Mouse (Mus musculus): ENCODE measurements around the gene Rock2. TPM values are rescaled to one million over a fixed set of nuclear protein-coding genes. Genes with fewer than 3 reads are reported as not detected.
A peak's percentile ranks its signal among the peaks of the same experiment; 100 is the strongest.

The Rock2 gene
- total RNA-seq, 2 experiments from 2014 or later: 73.9 to 79.7 TPM

DNA sequence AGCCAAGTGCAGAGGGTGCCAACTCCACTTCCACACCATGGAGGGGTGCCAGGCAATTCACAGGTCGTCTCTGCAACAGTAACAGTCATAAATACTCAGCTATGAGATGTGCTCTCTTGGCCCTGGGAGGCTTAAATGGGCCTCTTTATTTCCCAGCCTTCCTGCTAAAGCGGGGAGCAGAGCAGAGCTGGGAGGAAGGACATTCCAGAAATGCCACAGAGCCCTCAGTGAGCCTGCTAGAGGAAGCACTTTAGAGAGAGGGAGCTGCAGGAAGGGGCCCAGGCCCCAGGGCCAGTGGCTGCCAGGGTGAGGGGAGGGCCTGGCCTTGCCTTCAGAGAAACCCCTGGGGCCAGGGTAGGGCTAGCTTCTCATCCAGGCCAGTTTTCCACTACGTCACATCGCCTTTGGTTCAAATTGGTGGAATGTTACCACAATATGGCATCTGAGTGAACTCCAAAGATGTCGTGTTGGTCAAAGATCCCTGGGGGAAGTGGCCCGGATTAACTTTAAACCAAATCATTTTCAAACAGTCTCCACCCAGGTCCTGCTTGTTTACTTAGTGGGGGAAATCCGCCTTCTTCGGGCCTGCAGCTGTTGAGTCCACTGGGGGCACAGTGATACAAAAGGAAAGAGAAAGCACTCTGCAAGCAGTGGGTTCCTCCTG lies 24.2 kb upstream of the Rock2 start:
- peak in 1 of 2 experiments; percentile 44 for DNase-seq (ENCODE audit: low spot score in 2 of 2)

DNA sequence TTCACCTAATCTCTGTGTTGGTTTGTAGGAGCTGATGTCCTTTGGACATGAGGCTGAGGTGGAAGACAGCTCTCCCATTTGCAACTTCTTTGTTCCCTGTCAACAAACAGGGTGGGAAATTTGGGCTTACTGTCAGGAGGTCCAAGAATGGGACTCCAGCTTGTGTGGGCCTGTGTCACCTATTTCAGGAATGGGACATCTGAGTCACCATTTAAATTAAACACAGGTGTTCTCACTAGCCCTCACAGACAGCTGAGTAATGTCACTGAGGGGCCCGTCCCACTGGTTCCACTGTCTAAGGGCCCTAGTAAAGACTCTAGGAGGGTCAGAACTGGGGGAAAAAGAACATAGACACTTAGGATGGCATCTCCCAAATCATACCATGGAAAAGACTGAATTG lies 22.7 kb upstream of the Rock2 start:
- no peak for DNase-seq (ENCODE audit: low spot score in 2 of 2)

DNA sequence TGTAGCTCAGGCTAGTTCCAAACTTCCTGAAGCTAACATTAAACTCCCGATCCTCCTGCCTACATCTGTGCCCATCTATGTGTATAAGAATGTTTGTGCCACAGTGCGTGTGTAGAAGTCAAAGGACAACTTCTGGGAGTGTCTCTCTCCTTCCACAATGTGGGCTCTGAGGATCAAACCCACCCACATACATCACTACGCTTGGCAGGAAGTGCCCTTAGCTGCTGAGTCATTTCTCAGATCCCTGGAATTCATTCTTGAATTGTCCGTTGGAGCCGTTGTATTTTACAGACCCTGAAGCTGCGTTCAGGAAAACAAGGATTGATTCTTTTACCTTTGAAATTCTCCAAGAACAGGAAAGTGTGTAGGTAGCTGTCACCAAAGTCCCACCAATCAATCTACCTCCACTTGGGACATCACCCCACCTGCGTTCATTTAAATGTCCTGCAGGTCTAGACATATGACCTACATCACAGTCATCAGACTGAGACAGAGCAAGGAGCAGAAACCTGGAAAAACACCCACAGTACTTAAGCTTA lies 21.7 kb upstream of the Rock2 start:
- no peak for DNase-seq (ENCODE audit: low spot score in 2 of 2)

DNA sequence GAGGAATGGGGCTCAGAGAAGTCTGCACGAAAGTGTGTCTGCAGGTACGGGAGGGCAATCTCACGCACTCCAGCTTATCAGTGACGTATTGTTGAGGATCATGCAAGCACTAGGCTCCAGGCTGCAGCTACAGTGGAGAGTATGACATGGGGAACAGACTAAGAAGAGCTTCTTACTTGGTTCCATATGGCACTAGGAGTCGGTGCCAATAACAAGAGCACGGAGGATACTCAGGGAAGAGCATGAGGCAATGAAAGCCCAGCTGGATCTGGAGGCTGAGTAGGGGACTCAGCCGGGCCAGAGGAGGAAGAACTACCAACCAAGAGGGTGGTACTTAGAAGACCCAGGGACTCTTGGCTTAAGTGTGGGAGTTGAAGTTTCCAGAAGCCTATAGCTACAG lies 21.1 kb upstream of the Rock2 start:
- no peak for DNase-seq (ENCODE audit: low spot score in 2 of 2)

DNA sequence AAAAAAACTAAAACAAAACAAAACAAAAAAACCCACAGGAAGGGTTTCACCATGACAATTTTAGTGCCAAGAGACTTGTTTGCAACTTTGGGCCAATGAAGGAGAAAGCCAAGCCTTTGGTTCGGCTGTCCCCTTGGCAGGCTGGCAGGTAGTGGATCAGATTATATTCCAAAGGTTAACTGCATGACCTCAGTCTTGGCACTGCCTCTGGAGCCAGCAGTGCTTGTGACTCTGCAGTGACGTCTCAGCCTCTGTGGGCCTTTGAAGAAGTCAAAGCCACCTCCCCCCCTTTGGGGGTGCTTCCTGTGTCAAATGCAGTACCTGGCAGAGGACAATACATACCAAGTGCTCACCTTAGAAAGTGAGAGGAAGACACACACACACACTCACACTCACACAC lies 20.6 kb upstream of the Rock2 start:
- DNase-seq (ENCODE audit: low spot score in 2 of 2): no peak

DNA sequence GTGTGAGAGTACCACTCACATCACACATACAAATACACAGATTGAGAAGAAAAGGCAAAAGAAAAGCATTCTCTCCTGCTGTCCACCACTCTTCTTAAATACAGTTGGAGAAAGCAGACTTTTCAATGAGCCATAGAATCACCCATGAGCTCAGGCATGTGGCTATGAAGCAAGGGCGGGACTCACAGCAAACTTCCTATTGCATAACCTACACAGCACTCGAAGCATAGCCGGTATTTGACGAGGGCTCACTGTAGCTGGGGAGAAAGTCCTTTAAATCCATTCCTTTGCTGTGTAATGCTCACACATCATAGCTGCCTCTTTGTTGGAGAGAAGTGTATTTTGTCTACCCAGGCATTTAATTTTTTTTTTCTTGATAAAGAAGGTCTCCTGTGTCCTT lies 19.4 kb upstream of the Rock2 start:
- DNase-seq (ENCODE audit: low spot score in 2 of 2): no peak

DNA sequence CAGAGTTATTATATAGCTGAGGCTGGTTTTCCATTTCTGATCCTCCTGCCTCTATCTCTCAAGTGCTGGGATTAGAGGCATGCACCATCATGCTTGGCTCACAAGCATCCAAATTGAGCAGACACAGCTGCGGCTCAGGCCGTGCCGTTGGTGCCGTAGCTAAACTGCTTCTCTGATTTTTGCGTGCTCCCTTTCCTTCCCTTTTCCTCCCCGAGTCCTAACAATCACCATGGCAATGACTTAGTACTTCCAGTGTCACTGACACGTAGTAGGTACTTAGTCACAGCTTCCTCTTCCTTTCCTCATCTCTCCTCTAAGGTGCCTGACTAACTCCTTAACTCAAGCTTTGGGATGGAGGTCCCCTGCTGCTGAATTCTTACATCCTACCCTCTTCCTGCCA lies 19.0 kb upstream of the Rock2 start:
- no peak for DNase-seq (ENCODE audit: low spot score in 2 of 2)

DNA sequence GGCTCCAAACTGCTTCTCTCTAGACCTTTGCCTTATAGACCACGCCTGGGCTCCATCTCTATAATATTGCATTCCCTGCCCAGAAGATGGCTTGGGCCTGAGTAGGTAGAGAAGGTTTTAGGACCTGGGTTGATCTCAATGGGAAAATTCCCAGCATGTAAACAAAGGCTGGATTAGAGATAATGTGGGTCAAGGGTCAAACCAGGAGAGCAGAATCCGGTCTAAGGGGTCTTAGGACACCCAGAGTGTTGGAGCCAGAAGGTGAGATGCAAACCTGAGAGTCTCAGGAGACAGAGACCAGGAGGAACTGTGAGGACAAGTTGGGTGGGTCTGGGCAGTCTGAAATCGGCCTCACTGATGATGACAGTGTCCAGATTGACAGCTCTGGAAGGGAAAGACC lies 18.0 kb upstream of the Rock2 start:
- no peak for DNase-seq (ENCODE audit: low spot score in 2 of 2)

DNA sequence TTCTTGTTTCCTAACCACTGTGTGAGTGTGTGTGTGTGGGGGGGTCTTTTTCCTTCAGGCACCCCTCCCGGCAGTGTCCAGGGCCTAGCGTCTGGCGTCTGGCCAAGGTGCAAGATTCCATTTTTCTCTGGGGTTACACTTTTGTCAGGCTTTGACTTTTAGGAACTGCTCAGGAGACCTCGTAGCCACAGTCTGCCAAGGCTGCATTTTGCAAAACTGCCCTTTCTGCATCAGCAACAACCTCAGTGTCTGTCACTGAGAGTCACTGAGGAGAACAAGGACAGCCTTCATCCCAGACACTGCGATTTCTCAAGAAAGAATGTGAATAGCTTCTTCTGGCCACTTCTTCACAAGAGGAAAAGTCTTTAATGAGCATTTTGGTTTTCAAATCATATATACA lies 17.6 kb upstream of the Rock2 start:
- DNase-seq (ENCODE audit: low spot score in 2 of 2): no peak

DNA sequence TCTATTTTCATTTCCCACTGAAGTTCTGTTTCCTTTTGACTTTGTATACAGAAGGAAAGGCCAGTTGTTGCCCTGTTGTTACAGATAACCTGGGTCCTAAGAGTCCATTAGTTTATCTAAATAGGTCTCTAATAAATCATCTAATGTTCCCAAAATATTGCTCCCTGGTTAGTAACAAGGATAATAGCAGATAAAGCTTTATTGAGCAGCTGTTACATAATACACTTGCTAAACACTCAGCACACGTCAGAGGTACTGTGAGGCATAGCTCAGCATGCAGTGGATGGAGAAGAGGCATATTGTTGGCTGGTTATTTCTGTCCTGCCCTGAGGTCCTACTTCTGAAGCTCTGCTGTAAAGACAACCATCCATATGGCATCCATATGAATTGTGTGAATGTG lies 17.0 kb upstream of the Rock2 start:
- DNase-seq (ENCODE audit: low spot score in 2 of 2): no peak

DNA sequence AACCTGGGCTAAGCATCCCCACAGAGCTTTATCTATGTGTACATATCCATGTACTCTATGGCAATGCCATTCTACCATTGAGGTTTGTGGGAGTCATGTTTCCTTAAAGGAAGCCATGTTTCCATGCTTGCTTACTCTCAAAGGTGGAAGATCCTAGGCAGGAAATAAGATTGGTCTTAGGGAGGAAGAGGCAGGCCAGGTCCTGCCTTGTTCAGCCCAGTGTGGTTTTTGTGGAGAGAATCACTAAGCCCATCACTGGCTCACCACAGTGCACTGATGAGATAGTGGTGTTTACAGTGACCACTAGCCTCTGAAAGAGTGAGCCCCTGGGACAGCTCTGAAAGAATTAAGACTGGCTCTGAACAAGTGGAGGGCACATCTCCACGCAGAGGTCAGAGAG lies 15.3 kb upstream of the Rock2 start:
- no peak for DNase-seq (ENCODE audit: low spot score in 2 of 2)

DNA sequence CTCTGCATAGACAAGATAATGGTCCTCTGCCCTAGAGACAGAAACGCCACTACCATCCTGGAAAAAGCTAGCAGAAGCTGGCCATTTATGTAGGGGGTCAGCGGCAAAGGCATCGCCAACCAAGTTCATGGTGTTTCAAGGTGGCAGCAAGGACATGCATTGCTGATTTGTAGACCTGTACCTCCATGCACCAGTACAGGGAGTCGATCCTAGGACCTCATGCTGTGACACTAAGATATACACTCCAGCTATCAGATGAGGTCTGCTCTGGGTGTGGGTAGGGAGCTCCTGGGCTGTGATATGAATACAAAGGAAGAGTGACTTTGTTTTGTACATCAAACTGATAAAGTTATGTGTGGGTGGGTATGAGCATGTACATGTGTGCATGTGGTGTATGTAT lies 14.6 kb upstream of the Rock2 start:
- DNase-seq (ENCODE audit: low spot score in 2 of 2): no peak

DNA sequence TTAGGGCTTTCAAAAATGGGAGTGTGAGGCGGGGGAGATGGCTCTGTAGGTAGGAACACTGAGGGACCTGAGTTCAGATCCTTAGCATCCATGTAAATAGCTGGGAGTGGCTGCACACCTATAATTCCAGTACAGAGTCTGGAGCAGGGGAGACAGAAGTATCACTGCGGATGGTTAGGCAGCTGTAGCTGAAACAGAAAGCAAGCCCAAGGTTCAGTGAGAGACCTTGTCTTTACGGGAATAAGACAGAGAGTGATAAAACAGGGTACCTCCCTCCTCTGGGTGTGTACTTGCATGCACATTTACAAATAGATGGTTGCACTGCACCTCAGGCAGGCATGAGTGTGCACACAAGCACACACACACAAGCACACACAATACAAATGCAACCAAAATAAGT lies 12.3 kb upstream of the Rock2 start:
- no peak for DNase-seq (ENCODE audit: low spot score in 2 of 2)

DNA sequence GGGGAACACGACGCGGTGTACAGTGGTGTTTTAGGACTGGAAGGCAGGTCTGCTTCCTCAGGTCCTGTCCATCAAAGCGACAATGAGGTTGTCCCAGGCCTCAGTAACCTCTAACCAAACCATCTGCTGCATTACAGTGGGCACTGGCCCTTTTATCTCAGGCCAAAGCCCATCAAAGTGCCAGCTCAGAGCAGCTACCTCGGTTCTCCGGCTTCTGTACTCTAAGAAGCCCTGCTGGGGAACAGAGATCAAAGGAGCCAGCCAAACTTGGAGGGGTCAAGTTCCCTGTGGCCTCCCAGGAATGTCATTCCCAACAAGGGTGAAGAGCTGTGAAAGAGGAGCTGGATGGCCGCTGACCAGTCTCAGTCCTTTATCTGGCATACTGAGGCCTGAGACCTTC lies 11.6 kb upstream of the Rock2 start:
- DNase-seq (ENCODE audit: low spot score in 2 of 2): no peak

DNA sequence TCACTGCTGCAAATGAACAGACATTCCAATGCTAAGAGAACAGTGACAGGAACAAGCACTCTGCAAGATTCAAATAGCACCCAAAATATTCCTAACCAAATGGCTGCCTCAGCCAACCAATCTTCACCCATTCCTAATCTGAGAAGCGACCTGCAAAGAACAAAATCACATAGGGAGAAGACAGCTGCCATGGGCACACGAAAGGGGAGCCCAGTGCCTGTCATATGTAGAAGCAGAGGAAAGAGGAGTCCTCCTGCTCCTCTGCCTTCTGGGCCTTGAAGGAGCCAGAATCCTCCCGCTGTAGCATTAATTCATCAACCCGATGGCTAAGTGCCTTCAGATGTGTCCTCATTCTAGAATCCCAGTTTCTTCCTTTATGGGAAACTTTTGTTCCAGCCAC lies 10.2 kb upstream of the Rock2 start:
- no peak for DNase-seq (ENCODE audit: low spot score in 2 of 2)

DNA sequence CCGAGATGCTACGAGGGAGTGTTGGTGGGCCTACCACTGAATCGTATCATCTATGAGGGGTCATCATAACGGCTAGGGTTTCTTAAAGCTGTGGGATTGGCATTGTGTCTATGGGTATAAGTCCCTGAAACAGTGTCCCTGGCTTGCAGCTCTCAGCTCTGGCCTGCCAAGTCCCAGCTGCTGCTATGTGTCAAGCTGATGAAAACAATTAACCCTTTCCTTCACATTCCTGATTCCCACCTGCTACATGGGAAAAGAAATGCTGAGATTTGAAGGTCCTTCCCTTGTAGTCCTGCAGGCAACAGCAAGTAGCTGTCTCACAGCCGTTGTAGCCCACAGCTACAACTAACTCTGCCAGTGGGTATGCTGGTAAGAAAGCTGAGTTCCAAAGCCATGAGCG lies 8.3 kb upstream of the Rock2 start:
- DNase-seq (ENCODE audit: low spot score in 2 of 2): no peak

DNA sequence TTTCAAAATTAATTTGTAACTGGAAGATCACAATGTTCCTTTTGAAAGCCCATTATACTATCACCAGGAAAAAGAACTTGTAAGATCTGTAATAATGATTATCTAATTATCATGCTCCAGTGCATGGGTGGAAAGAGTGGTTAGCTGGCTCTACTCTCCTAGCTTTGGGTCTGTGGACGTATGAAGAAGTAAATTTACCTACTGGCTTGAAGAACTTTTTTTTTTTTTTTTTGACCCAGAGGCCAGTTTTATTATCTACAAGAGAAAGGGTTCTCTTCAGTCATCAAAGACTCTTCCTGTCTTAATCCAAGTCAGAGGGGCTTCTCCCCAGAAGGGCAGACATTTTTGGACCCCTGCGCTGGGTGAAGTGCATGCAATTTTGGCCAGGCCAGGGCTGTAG lies 1.7 kb upstream of the Rock2 start:
- no peak for DNase-seq (ENCODE audit: low spot score in 2 of 2)

DNA sequence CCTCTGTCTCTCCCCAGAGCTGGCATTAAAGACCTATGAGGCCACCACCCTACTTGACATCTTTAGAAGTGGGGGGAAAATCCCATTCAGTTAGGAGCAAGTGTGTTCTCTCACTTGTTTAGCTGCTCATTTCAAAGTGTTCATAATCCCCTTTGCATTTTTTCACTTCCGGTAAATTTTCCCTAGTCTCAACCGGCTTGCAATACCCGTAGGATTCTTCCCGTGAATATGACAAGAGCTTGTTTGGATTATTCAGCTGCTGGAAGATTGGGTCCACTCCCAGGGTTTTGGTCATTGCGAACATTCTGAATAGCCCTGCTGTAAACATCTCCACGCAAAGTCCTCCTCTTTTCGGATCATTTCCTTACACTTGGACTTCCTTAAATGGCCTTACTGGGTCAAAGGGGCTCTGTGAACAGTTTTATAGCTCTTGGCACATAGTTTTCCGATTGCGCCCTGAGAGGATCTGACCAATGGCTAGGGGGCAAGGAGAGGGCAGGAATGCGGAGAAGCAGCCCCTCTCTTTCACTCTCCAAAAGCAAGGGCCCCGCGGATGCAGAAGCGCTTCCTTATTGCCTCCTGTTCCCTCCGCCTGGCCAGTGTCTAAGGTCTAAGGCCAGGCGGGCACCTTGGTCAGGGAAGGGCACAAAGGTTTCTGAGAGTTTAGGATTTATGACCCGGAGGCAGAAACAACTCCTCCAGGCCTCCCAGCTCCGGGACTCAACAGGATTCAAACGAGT lies 869 bp upstream of the Rock2 start:
- no peak for DNase-seq (ENCODE audit: low spot score in 2 of 2)

DNA sequence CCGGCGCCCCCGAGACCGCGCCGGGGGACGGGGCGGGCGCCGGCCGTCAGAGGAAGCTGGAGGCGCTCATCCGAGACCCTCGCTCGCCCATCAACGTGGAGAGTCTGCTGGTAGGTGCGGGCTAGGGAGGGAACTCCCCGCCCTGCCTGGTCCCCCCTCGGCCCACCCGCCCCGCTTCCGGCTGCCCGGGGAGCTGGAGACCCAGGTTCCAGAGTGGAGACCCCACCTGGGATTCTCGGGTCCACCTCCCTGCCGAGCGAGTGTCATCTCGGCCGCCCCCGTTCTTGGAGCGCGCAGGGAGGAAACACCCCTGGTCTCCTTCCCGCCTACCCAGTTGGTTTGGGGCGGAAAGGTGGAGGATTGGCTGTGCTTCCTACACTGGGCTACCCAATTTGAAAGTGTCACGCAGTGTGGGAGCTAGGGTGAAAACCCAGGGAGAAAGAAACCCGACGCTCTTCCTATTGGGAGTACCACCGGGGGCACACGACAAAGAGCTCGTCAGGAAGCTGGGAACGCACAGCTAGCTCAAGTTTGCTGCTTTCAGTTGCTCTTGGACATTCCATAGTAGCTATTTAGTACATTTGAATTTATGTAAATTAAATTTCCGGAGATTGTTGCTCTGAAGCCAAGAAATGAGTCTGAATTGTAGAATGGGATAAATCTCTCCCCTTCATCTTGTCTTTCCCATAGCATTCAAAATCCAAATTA lies 680 bp downstream of the Rock2 start:
- no peak for DNase-seq (ENCODE audit: low spot score in 2 of 2)

DNA sequence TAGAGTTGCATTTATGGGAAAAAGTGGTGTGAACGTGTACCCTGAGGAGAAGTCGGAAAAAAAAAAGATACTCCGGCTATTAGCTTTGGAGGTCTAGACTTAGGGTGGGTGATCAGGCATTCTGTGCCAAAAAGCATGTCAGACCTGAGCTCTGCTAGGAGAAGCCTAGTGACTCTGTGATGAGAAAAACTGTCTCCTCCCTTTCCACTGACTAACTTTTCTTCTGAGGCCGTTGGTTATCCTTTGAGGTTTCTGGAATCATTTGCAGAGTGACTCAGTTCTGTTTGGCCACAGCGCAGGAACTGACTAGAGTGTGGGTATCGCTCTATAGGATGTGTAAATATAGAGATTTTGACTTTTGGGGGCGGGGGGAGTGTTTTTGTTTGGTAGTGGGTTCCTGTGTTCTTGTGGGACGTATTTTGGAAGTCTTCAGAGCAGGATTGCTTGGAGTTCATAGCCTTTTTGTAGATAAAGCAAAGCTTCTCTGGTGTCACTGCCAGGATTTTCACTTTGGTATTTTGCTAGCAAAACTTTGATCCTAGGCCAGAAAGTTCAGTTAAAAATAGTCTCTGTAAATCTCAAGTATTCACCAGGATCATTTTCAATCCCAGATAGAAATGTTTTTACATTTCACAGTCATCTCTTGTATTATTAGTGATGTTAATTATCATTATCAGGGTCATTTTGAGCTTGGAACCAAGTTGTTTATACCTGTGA lies 1.5 kb downstream of the Rock2 start:
- DNase-seq (ENCODE audit: low spot score in 2 of 2): no peak

DNA sequence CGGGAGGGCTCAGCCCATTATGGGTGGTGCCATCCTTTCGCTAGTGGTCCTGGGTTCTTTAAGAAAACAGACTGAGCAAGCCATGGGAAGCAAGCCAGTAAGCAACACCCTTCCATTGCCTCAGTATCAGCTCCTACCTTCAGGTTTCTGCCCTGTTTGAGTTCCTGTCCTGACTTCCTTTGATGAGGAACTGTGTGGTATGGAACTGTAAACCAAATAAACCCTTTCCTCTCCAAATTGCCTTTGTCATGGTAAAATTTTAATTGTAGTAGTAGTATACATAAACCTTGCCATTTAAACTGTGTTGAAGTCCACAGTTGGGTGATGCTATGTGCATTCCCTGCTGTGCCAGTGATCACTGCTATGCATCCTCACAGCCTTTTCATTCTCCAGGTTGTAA lies 2.5 kb downstream of the Rock2 start:
- DNase-seq (ENCODE audit: low spot score in 2 of 2): no peak

DNA sequence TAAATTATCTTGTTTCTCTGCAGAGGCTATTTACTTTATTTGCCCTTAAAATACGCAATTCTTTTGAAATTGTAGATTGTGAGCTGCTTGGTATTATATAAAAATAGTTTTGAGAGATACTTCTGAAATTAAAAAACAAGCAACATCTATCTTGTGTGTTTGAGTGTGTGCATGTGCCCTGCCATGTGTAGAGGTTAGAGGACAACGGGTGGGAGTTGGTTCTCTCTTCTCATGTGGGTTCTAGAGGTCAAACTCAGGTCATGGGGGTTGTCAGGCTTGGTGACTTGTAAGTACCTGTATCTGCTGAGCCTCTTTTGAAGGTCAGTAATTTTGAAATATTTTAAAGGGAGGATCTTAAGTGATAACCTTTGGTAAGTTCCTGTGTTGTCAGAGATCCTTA lies 3.5 kb downstream of the Rock2 start:
- no peak for DNase-seq (ENCODE audit: low spot score in 2 of 2)
